Mouse (Mus musculus) left cerebral cortex, adult 9 months (tissue): Measurements from ENCODE around the gene Atp2a2.

Experiments used
- DNase-seq, 2 experiments: peaks; one replicate each; pipeline ENCODE4 v3.0.0; 2022; ENCODE audit warnings: low spot score in 2 of 2

Atp2a2 gene

GRCm38 (mm10) chr5:122520254-122521129 is 18.5 kb upstream of the Atp2a2 start:
- no peak for DNase-seq

- DNase-seq: no peak
Observed at GRCm38 (mm10) chr5:122519043-122519660, 17.1 kb upstream of the Atp2a2 start.

- no peak for DNase-seq
Observed at GRCm38 (mm10) chr5:122518247-122518646, 16.2 kb upstream of the Atp2a2 start.

DNA sequence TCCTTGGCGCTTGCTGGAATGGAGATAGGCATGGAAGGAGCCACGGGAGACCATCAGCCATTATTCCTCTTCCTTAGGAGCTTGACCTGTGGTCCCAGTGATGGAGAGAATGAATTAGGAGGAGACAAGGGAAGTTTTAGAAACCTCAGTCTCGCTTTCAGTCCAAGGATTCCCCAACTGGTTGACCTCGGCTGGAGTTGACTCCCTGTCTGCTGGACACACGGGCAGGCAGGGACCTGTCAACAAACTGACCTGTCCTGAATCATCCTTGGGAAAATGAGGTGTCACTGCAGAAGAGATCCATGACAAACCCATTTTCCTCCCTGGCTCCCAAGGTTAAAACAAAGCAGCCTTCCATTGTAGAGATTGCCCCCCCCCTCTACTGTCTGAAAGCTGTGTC is 14.9 kb upstream of the Atp2a2 start:
- DNase-seq: no peak

GRCm38 (mm10) chr5:122516029-122516730 is 14.2 kb upstream of the Atp2a2 start:
- no peak for DNase-seq

DNA sequence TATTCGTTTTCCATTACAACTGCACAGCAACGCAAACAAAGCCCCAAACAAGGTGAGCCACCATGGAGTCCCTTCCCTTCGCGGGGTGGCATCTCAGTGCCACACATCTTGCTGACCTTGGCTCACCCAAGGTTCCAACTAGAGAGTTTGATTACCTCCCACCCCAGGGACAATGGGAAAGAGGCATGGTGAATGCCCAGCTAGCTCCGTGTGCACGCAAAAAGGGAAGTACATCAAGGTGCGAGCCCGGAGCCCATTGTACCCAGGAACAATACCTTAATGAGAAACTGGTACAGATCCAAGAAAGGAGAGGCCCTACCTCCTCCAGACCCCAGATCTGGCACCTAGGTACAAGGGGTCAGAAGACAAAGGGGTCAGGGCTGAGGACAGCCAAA is 12.1 kb upstream of the Atp2a2 start:
- no peak for DNase-seq

DNA sequence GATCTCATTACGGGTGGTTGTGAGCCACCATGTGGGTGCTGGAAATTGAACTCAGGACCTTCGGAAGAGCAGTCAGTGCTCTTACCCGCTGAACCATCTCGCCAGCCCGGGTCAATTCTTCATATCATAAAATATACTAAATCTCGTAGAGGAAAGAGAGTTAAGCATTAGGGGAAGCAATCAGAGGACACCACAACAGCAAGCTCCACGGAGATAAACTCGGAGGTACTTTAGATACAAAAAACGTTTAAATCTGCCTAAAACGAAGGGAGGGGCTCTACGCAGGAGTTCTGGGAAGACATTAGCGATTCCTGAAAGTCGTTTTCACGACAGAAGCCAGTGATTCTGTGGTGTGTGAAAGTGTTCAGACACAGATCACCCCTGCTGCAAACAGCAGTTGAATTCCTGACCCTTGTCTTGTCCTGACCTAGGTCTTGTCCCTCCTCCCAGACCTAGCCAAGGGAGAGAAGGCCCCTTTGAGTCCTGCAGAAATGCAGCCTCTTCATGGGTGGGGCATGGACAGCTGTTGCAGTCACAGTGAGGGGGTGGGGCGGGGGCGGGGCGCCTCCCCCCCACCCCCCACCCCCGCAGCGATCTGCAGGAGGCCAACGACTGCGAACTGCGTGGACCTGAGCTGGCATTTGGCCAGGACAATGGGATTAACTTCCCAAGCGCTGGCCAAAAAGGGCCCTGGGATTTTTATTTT is 11.5 kb upstream of the Atp2a2 start:
- no peak for DNase-seq

DNA sequence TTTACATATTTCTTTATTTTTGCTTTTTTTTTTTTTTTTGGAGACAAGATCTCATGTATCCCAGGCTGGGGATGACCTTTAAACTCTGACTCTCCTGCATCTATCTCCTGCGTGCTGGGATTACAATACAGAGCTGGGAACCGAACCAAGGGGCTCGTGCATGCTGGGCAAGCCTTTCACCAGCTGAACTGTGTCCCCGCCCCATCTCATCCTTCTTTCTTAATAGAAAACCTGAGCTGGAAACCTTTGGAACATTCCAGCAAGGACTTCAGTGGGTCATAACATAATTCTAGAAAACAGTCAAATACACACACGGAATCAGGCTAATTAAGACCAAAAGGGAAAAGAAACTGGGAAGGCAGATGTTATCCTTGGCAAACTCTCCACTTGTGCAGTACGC is 10.0 kb upstream of the Atp2a2 start:
- no peak for DNase-seq

- no peak for DNase-seq
Observed at GRCm38 (mm10) chr5:122511405-122511804, 9.4 kb upstream of the Atp2a2 start.

DNA sequence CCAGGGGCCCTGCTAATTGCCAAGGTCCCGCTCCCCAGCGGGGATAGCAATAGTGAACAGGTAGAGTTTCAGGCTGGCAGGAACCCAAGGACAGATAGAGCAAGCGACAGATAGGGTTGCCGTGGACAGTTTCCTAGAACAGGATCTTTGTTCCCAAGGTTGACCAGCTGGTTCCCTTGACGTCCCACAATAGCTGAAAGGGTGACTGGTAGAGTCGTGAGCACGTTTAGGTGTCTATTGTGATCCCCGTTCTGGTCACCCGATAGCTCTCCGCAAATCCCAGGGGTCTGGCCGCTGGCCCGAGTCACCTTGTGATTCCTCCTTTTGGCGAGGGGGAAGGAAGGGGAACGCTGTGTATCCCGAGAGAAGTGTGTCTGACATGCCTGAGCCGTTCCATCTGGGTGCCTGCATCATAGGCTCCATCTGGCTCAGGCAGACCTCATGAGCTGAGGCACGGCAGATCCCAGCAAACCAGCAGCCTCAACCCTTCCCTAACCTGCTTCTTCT is 8.7 kb upstream of the Atp2a2 start:
- no peak for DNase-seq

DNA sequence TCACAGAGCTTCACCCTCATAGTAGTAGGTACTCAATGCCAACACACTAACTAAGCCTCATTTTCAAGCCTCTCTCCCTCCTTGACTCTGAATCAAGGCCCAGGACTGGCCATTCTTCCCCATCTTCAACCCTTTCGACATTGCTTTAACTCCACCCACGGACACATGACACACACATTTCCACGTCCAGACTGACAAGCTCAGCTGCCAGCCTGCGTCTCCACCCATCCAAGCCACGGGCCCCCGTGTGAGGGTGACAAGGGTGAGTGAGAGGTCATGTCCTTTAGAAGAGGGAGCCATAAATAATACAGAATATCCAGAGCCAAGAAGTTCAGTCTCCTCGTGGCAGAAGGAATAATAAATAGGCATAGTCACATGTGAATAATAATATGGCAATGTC is 7.6 kb upstream of the Atp2a2 start:
- DNase-seq: no peak

DNA sequence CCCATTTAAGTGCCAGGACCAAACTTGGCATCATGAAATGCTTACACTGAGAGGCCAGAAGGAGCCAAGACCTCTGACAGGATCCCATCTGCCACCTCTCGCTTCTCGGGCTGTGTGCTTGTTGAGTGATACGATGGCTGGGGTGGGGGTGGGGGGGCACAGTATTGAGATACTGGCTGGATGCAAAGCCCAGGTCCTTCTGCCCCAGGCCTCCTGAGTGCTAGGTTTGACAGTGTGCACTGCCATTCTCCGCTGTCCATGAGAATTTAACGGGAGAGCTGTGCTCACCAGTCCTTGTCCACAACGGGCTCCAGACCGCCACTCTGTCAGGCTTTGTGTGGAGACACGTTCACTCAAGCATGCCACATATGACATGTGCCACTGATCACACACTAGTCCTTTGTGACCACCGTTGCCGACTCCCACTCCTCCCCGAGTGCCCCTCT is 6.9 kb upstream of the Atp2a2 start:
- no peak for DNase-seq

DNA sequence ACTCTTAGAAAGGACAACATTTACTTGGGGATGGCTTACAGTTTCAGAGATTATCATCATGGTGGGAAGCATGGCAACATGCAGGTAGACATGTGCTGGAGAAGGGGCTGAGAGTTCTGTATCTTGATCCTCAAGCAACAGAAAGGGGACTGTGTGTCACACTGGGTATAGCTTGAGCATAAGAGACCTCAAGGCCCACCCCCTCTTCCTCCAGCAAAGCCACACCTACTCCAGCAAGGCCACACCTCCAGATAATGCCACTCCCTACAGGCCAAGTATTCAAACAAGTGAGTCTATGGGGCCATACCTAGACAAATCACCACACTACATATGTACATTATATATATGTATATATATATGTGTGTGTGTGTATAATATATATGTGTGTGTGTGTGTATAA is 5.4 kb upstream of the Atp2a2 start:
- DNase-seq: no peak

GRCm38 (mm10) chr5:122506462-122506861 is 4.4 kb upstream of the Atp2a2 start:
- DNase-seq: no peak

DNA sequence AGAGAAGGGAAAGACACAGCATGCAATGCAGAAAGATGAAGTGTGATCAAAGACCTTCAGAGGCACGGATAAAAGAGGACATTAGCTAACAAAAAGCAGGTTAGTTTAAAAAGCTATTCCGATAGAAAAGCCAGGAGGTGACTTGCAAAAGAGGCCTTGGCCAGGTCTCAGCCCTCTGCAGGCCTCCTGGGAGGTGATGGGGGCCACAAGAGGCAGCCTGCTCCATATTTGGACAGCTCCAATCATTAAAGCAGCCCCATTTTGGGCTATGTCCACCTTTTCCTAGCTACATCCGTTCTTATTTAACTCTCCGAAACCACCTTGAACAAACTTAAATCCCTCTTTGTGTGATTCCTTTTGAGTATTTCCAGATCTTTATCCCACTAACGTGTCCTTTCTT is 3.5 kb upstream of the Atp2a2 start:
- no peak for DNase-seq

DNA sequence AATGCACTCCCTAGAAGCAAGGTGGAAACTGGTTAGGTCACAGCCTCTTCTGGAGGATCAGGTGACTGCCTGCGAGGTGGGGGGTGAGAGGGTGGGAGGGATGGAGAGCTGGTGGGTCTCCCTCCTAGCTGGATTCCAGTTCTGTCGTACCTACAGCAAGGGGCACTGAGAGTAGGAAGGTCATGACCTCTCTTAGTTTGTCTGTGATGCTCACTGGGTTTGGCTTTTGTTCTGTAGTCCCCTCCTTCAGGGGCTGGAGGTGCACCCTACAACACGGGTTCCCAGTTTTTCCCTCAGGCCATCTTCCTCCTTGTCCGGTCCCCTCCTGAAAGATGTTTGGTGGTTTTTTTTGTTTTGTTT is 1.7 kb upstream of the Atp2a2 start:
- DNase-seq: no peak

DNA sequence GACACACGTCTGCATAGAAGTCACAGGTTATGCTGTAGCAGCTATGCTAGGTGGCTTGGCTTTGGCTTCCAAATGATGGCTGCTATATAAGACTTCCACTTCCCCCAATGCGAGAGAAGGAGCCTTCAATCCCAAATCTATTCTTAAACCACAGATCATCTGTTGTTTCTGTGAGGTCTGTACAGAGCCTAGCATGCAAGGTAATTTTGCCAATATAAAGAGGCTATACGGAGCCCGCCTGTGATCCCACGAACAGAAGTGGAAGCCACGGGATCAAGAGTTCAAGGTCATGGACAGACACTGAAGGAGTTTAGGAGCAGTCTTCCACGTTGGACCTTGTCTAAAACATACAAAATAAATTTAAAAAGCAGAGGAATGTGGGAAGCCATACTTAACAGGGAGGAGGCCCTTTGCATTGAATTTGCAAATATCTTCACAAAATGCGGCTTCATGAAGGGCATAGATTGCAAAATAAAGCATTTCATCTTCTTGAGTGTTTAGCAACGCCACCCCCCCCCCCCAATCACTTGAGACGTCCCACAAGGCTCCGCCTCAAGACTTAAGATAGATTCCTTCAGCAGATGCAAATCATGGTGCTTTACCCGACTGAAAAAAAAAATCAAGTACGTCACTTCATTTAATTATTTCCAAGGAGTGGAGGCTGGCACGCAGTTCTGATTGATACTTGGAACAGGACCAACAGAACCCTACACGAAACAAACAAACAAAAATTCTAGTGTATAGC is 1.2 kb upstream of the Atp2a2 start:
- no peak for DNase-seq

GRCm38 (mm10) chr5:122501101-122502076 is 636 bp downstream of the Atp2a2 start:
- DNase-seq: peak in 1 of 2 experiments; percentile 34

DNA sequence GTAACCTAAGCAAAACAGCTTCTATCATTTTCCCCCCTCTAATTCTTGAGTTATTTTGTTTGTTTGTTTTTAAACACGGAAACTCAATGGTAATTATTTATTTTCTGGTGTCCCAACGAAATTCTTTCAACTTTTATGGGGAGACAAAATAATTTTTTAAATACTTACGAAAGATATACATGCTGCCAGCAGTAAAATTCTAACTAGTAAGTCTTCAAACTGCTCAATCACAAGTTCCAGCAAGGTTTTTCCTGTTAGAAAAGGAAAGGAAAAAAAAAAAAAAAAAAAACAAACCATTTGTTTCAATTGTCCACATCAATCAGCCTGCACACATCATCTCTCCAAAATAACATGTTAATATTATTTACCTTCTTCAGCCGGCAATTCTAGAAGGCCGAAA is 1.5 kb downstream of the Atp2a2 start:
- no peak for DNase-seq

GRCm38 (mm10) chr5:122500141-122500540 is 1.9 kb downstream of the Atp2a2 start:
- no peak for DNase-seq
